Mouse (Mus musculus) neural tube, embryonic 10.5 days (tissue): ENCODE data around the gene Marf1.
"Not testable (repeated sequence)": the region's sequence is repeated elsewhere in the genome, so short reads cannot be mapped to it uniquely, and the experiment has no call there.

ENCODE experiments used
- DNase-seq: peaks from one replicate; pipeline ENCODE4 v3.0.0-alpha.2; 2017; ENCODE audit warnings: low spot score; ENCODE audit errors: extremely low spot score

The Marf1 gene

DNA sequence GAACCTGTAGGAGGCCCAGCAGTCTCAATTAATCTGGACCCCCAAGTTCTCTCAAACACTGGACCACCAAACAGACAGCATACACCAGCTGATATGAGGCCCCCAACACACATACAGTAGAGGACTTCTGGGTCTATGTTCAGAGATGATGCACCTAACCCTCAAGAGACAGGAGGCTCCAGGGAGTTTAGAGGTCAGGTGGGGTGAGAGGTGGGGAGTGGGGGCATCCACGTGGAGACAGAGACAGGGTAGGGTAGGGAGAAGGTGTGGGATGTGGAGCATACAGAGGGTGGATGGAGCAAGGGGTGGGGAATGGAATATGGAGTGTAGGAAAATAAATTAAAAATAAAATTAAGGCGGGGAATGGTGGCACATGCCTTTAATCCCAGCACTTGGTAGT, 94.5 kb downstream of the Marf1 start:
- not testable (repeated sequence) for DNase-seq

DNA sequence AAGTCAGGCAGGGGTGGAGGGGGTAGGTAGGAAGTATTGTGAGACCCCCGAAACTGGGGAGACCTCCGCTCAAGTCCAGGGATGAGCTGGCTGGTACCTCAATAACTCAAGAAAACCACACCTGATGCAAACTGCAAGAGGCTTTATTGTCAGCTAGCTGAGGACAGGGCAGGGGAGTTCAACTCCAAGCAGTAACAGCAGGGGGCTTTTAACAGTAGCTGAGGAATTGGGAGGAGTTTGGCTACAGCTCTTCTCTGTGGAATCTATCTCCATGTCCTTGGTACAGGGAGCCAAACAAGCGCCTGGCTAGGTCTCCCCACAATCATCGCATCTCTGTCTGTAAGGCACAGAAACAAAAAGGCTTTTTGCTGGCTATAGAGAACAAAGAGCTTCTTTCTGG, 96.6 kb downstream of the Marf1 start:
- DNase-seq = not testable (repeated sequence)

GRCm38 (mm10) chr16:14059869-14060268, 103.3 kb downstream of the Marf1 start:
- DNase-seq = no peak
